Mouse (Mus musculus) cerebellum, adult 2 months (tissue): ENCODE results near the gene Zfp976.
"Not testable (repeated sequence)": the region's sequence is repeated elsewhere in the genome, so short reads cannot be mapped to it uniquely, and the experiment has no call there.

Source experiments
- CTCF ChIP-seq: fragments of 200-500 bp; IDR thresholded peaks from 2 replicates; pipeline ENCODE4 v1.5.1; 2011; ENCODE audit warnings: low read depth, mild to moderate bottlenecking, control low read depth, low read length, moderate library complexity, borderline replicate concordance; ENCODE audit not compliant: insufficient read depth
- POLR2A ChIP-seq: fragments of 200-500 bp; IDR thresholded peaks from 2 replicates; pipeline ENCODE4 v1.6.1; 2011; ENCODE audit warnings: low read length, control low read depth, borderline replicate concordance; ENCODE audit not compliant: insufficient read depth

- TF ChIP-seq POLR2A, CTCF: not testable (repeated sequence)
These were observed 37.3 kb upstream of the Zfp976 start for GRCm38 (mm10) chr7:42679646-42680045.
